Mouse (Mus musculus): ENCODE measurements around the gene Krba1. TPM values are rescaled to one million over a fixed set of nuclear protein-coding genes. Genes with fewer than 3 reads are reported as not detected.

Gene Krba1
- polyA plus RNA-seq, 1 experiment, result 10.6 TPM

DNA sequence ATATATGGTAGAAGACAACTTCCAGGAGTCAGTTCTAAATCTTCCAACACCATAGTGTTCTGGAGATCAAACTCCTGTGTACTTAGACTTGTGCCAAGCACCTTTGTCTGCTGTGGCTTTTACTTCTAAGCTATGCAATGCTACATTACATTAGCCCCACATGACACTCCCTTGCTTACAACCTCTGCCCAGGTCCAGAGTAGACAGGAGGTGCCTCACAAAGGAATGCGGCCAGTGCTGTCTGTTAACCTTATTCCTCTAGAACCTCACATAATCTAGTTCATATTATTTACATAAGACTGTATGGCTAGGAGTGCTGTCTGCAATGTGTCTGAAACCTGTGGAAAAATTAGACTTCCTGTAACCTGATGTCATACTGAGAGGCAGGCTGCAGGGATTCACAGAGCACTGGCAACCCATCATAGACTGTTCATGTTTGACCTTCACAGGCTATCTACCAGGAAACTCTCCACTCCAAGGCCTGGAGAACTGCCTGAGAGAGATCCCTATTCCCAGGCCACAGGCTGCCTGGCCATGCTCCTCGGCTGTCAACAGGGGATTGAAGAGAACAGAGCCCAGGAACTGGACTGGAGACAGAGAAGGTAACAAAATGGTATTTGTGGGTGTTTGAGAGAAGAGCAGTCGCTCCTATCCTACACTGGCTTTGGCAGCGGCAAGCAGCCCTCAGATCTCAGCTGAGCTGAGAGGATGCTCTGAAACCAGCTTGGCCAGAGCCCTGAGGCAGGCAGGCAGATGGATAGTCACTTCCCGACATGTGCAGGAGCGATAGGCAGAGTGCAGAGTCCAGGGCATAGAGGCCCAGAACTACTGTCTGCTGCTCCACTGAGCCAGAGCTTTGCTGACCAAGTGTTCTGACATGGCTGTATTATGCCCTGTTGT is 16.1 kb downstream of the Krba1 start:
- TF ChIP-seq CTCF (IDR thresholded peaks at IDR 0.05; ENCODE audit: extremely low read depth, insufficient read depth, insufficient read length, insufficient replicate concordance) (no peak), POLR2A (IDR thresholded peaks at IDR 0.05; ENCODE audit: low read depth, low read length) (no peak)
- no peak overlapping the region for H3K27ac ChIP-seq (ENCODE audit: insufficient read depth, low read length)
- no peaks in the 10 kb centered on the region for H3K27me3 ChIP-seq (ENCODE audit: control insufficient read depth, insufficient read depth, low read length)
- H3K36me3 ChIP-seq (ENCODE audit: control insufficient read depth, insufficient read depth, low read length), result peaks cover 31% of the 10 kb centered on the region
- no peak overlapping the region for H3K4me3 ChIP-seq (ENCODE audit: extremely low read depth, insufficient read depth, insufficient read length)
- WGBS, result 92% methylated on average over 6 of the region's 6 CpGs
- no peak for DNase-seq (ENCODE audit: low read depth in 1 of 2, low spot score in 2 of 2)
- H3K4me1 ChIP-seq (ENCODE audit: control insufficient read depth, insufficient read depth, insufficient read length), result no peaks in the 10 kb centered on the region

DNA sequence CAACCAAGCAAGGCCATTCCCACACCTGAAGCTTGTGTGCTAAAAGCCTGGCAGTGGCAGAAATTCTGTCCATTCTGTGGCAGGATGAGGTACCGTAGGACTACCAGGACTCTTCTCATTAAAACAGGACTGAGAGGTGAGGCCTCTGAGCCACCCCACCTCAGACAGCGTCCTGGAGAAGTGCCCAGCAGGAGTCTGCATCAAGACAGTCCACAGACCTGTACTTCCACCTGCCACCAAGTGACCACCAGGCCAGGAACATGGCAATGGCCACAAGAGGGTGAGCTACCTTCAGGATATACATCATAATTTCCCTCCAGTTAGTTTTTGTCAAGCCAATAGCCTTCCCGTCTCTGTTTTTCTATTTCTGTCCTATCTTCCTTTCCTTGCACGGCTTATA is 16.8 kb downstream of the Krba1 start:
- TF ChIP-seq POLR2A (IDR thresholded peaks at IDR 0.05; ENCODE audit: low read depth, low read length) (no peak), CTCF (IDR thresholded peaks at IDR 0.05; ENCODE audit: extremely low read depth, insufficient read depth, insufficient read length, insufficient replicate concordance) (no peak)
- no peak for DNase-seq (ENCODE audit: low read depth in 1 of 2, low spot score in 2 of 2)
- peaks cover 29% of the 10 kb centered on the region for H3K36me3 ChIP-seq (ENCODE audit: control insufficient read depth, insufficient read depth, low read length)
- no peak overlapping the region for H3K4me3 ChIP-seq (ENCODE audit: extremely low read depth, insufficient read depth, insufficient read length)
- no peaks in the 10 kb centered on the region for H3K27me3 ChIP-seq (ENCODE audit: control insufficient read depth, insufficient read depth, low read length)
- WGBS, result 92% methylated on average over 4 of the region's 4 CpGs
- no peaks in the 10 kb centered on the region for H3K4me1 ChIP-seq (ENCODE audit: control insufficient read depth, insufficient read depth, insufficient read length)
- no peak overlapping the region for H3K27ac ChIP-seq (ENCODE audit: insufficient read depth, low read length)

DNA sequence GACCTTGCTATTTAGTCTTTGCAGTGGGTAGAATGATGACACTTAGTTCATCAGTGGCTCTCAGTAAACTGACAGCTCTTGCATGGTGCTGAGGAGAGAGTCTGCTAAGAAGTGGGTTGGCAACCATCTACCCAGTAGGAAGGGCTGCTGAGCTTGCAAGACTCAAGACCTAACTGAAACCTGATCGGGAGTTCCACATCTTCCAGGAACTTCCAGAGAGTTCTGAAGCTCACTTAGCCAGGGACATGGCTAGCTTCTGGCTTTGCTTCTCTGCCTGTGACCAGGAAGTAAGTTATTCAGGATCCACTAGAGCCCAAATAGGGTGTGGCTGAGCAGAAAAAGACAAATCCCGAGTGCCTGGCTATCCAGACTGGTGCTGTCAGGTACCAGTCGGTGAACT is 17.3 kb downstream of the Krba1 start:
- WGBS, result 96% methylated on average over 3 of the region's 3 CpGs
- Histone ChIP-seq H3K4me3 (ENCODE audit: extremely low read depth, insufficient read depth, insufficient read length) (no peak overlapping the region), H3K27me3 (ENCODE audit: control insufficient read depth, insufficient read depth, low read length) (no peaks in the 10 kb centered on the region), H3K4me1 (ENCODE audit: control insufficient read depth, insufficient read depth, insufficient read length) (no peaks in the 10 kb centered on the region), H3K27ac (ENCODE audit: insufficient read depth, low read length) (no peak overlapping the region), H3K36me3 (ENCODE audit: control insufficient read depth, insufficient read depth, low read length) (peaks cover 29% of the 10 kb centered on the region)
- DNase-seq (ENCODE audit: low read depth in 1 of 2, low spot score in 2 of 2), result no peak
- no peak for TF ChIP-seq POLR2A (IDR thresholded peaks at IDR 0.05; ENCODE audit: low read depth, low read length)

DNA sequence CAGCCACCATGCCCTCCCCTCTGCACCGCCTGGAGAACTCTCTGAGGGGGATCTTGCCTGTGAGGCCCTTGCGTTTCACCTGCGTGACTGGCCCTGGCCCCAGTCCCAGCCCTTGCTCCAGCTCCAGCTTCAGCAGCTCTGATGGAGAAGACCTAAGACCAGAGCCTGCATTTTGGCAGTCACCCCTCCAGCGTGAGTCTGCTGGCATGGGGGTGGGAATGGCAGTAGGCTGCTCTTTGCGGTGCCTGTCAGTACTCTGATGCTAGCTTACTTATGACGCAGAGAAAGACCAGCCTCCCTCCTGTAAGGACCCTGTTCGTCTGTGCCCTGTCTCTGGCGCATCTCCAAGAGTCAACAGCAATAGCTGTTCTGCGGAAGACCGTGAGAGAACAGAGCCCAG is 17.7 kb downstream of the Krba1 start:
- Histone ChIP-seq H3K4me1 (ENCODE audit: control insufficient read depth, insufficient read depth, insufficient read length) (no peaks in the 10 kb centered on the region), H3K4me3 (ENCODE audit: extremely low read depth, insufficient read depth, insufficient read length) (no peak overlapping the region), H3K27me3 (ENCODE audit: control insufficient read depth, insufficient read depth, low read length) (no peaks in the 10 kb centered on the region), H3K36me3 (ENCODE audit: control insufficient read depth, insufficient read depth, low read length) (peaks cover 29% of the 10 kb centered on the region), H3K27ac (ENCODE audit: insufficient read depth, low read length) (no peak overlapping the region)
- DNase-seq (ENCODE audit: low read depth in 1 of 2, low spot score in 2 of 2), result no peak
- TF ChIP-seq CTCF (IDR thresholded peaks at IDR 0.05; ENCODE audit: extremely low read depth, insufficient read depth, insufficient read length, insufficient replicate concordance) (no peak), POLR2A (IDR thresholded peaks at IDR 0.05; ENCODE audit: low read depth, low read length) (no peak)
- WGBS, result 91% methylated on average over 10 of the region's 10 CpGs

DNA sequence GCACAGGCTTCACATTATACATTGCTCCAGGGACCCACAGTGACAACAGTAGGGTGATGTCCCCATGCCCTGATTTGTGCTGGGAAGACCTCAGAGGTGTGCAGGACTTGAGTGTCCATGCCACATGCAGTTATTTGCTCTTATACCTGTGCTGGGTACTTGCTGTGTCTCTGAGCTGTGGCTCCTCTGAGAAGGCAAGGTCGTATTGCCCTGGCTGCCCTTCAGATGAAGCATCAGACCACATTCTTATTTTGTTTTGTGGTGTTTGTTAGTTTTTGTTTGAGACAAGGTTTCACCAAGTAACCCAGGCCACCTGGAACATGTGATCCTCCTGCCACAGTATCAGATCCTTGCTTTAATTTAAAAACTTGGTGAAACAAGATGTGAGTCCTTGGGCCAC is 19.5 kb downstream of the Krba1 start:
- DNase-seq (ENCODE audit: low read depth in 1 of 2, low spot score in 2 of 2), result no peak
- no peak overlapping the region for H3K4me3 ChIP-seq (ENCODE audit: extremely low read depth, insufficient read depth, insufficient read length)
- WGBS, result 89% methylated on average over 1 of the region's 1 CpGs

DNA sequence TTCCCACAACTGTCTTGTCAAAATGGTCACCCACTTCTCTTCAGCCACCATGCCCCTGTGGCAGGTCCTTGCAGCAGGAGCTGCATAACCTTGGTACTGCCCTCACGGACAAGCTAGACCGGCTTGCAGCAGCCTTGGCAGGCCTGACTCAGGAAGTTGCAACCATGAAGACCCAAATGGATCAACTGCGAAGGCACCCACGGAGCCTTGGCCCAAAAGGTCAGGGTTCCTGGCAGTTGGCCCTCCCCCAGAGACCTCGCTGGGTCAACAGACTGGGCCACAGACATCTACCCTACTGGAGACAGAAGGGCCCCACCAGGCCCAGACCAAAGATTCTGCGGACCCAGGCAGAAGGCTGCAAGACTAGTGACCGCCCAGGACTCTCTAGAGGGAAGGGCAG is 20.2 kb downstream of the Krba1 start:
- H3K27me3 ChIP-seq (ENCODE audit: control insufficient read depth, insufficient read depth, low read length), result no peaks in the 10 kb centered on the region
- H3K4me3 ChIP-seq (ENCODE audit: extremely low read depth, insufficient read depth, insufficient read length), result no peak overlapping the region
- no peak for DNase-seq (ENCODE audit: low read depth in 1 of 2, low spot score in 2 of 2)
- TF ChIP-seq CTCF (IDR thresholded peaks at IDR 0.05; ENCODE audit: extremely low read depth, insufficient read depth, insufficient read length, insufficient replicate concordance) (no peak), POLR2A (IDR thresholded peaks at IDR 0.05; ENCODE audit: low read depth, low read length) (no peak)
- H3K27ac ChIP-seq (ENCODE audit: insufficient read depth, low read length), result no peak overlapping the region
- H3K36me3 ChIP-seq (ENCODE audit: control insufficient read depth, insufficient read depth, low read length), result peaks cover 20% of the 10 kb centered on the region
- 93% methylated on average over 7 of the region's 7 CpGs for WGBS
- no peaks in the 10 kb centered on the region for H3K4me1 ChIP-seq (ENCODE audit: control insufficient read depth, insufficient read depth, insufficient read length)

More for the DNA sequence above, 19.5 kb downstream of the Krba1 start:
- Histone ChIP-seq H3K4me1 (ENCODE audit: control insufficient read depth, insufficient read depth, insufficient read length) (no peaks in the 10 kb centered on the region), H3K27me3 (ENCODE audit: control insufficient read depth, insufficient read depth, low read length) (no peaks in the 10 kb centered on the region), H3K27ac (ENCODE audit: insufficient read depth, low read length) (no peak overlapping the region), H3K36me3 (ENCODE audit: control insufficient read depth, insufficient read depth, low read length) (peaks cover 20% of the 10 kb centered on the region)
- TF ChIP-seq POLR2A (IDR thresholded peaks at IDR 0.05; ENCODE audit: low read depth, low read length) (no peak), CTCF (IDR thresholded peaks at IDR 0.05; ENCODE audit: extremely low read depth, insufficient read depth, insufficient read length, insufficient replicate concordance) (no peak)

DNA sequence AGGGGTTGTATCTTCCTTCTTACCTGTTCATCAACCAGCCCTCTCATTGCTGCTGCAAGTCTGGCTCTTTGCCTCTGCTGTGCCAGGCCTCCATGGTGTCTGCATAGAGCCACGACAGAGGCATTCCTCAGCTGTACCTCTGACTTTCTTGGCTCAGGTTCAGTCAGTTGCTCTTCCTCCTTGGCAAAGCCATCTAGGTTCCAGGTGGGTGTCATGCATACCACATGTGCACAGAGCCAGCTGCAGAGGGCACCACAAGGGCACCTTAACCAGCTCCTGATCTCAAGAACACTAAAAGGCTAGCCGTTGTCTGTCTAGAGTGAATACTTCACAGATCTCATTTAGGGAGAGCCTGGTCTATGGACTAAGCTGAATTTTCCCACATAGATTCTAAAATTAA is 21.1 kb downstream of the Krba1 start:
- no peak overlapping the region for H3K27ac ChIP-seq (ENCODE audit: insufficient read depth, low read length)
- H3K4me3 ChIP-seq (ENCODE audit: extremely low read depth, insufficient read depth, insufficient read length), result no peak overlapping the region
- no peak for DNase-seq (ENCODE audit: low read depth in 1 of 2, low spot score in 2 of 2)
- no peaks in the 10 kb centered on the region for H3K4me1 ChIP-seq (ENCODE audit: control insufficient read depth, insufficient read depth, insufficient read length)
- WGBS, result 76% methylated on average over 2 of the region's 2 CpGs
- no peaks in the 10 kb centered on the region for H3K27me3 ChIP-seq (ENCODE audit: control insufficient read depth, insufficient read depth, low read length)
- TF ChIP-seq POLR2A (IDR thresholded peaks at IDR 0.05; ENCODE audit: low read depth, low read length) (no peak), CTCF (IDR thresholded peaks at IDR 0.05; ENCODE audit: extremely low read depth, insufficient read depth, insufficient read length, insufficient replicate concordance) (no peak)
- peaks cover 18% of the 10 kb centered on the region for H3K36me3 ChIP-seq (ENCODE audit: control insufficient read depth, insufficient read depth, low read length)

All from spleen, adult 2 months (tissue).